Mouse (Mus musculus): Measurements from ENCODE around the gene Hsd17b14.
A peak's percentile ranks its signal among the peaks of the same experiment; 100 is the strongest.

GRCm38 (mm10) chr7:45567780-45568516, 13.3 kb downstream of the Hsd17b14 start:
- TF ChIP-seq CTCF (IDR thresholded peaks at IDR 0.05; ENCODE audit: control insufficient read depth, insufficient read depth, low read length) (no peak), POLR2A (IDR thresholded peaks at IDR 0.05; ENCODE audit: borderline replicate concordance, control insufficient read depth, low read depth, low read length) (peak; percentile 45; the same call in 1 of the 2 replicates)

Data from bone marrow, adult 2 months (tissue).